Mouse (Mus musculus): ENCODE results near the gene Smim22. TPM values are rescaled to one million over a fixed set of nuclear protein-coding genes. Genes with fewer than 3 reads are reported as not detected.

Smim22 gene
- polyA plus RNA-seq, 1 experiment from 2014 or later = 23.6 TPM

GRCm38 (mm10) chr16:5013054-5013838, 6.2 kb downstream of the Smim22 start, which contains the start of gene Rogdi:
TSS of gene Rogdi (minus strand) at chr16:5013553.
- Histone ChIP-seq H3K4me3 (ENCODE audit: low read depth, low read length) (peak within 1 kb of the TSS; percentile 76), H3K9ac (replicated peaks) (peak within 1 kb of the TSS; percentile 70), H3K4me2 (ENCODE audit: low read depth, low read length) (peak within 1 kb of the TSS; percentile 95), H3K36me3 (replicated peaks; ENCODE audit: insufficient read depth, low read length) (peaks cover 46% of the 10 kb centered on the region), H3K4me1 (ENCODE audit: insufficient read depth) (peaks cover 36% of the 10 kb centered on the region), H3K9me3 (ENCODE audit: low read length) (no peaks in the 10 kb centered on the region), H3K27me3 (ENCODE audit: insufficient read depth, low read length) (no peaks in the 10 kb centered on the region), H3K27ac (ENCODE audit: low read depth) (peak within 1 kb of the TSS; percentile 84)
- ATAC-seq = peak; percentile 92
- under 1% methylated on average over 62 of the region's 63 CpGs for WGBS (ENCODE audit: insufficient replicate concordance)
- peak; percentile 97 for DNase-seq
- no peak for TF ChIP-seq EP300 (IDR thresholded peaks at IDR 0.05; ENCODE audit: low read depth)
- peak; percentile 40 for TF ChIP-seq CTCF (IDR thresholded peaks at IDR 0.05; ENCODE audit: low read depth)

- H3K4me3 ChIP-seq (ENCODE audit: low read depth, low read length) = no peak overlapping the region
- H3K9ac ChIP-seq (replicated peaks) = no peak overlapping the region
- no peaks in the 10 kb centered on the region for H3K27me3 ChIP-seq (ENCODE audit: insufficient read depth, low read length)
- ATAC-seq = no peak
- no peak overlapping the region for H3K4me2 ChIP-seq (ENCODE audit: low read depth, low read length)
- peaks cover 54% of the 10 kb centered on the region for H3K36me3 ChIP-seq (replicated peaks; ENCODE audit: insufficient read depth, low read length)
- no peak for DNase-seq
- peaks cover 32% of the 10 kb centered on the region for H3K4me1 ChIP-seq (ENCODE audit: insufficient read depth)
- H3K9me3 ChIP-seq (ENCODE audit: low read length) = no peaks in the 10 kb centered on the region
- WGBS (ENCODE audit: insufficient replicate concordance) = 86% methylated on average over 4 of the region's 4 CpGs
- TF ChIP-seq CTCF (IDR thresholded peaks at IDR 0.05; ENCODE audit: low read depth) (no peak), EP300 (IDR thresholded peaks at IDR 0.05; ENCODE audit: low read depth) (no peak)
- H3K27ac ChIP-seq (ENCODE audit: low read depth) = no peak overlapping the region
These were observed 7.5 kb downstream of the Smim22 start for GRCm38 (mm10) chr16:5014578-5014977.

- Histone ChIP-seq H3K4me2 (ENCODE audit: low read depth, low read length) (no peak overlapping the region), H3K36me3 (replicated peaks; ENCODE audit: insufficient read depth, low read length) (peaks cover 86% of the 10 kb centered on the region), H3K9ac (replicated peaks) (no peak overlapping the region), H3K9me3 (ENCODE audit: low read length) (no peaks in the 10 kb centered on the region), H3K4me3 (ENCODE audit: low read depth, low read length) (no peak overlapping the region), H3K4me1 (ENCODE audit: insufficient read depth) (no peaks in the 10 kb centered on the region), H3K27me3 (ENCODE audit: insufficient read depth, low read length) (no peaks in the 10 kb centered on the region), H3K27ac (ENCODE audit: low read depth) (peak overlapping the region; percentile 50; the same call in 1 of the 2 replicates)
- peak; percentile 94 for ATAC-seq
- TF ChIP-seq EP300 (IDR thresholded peaks at IDR 0.05; ENCODE audit: low read depth) (no peak), CTCF (IDR thresholded peaks at IDR 0.05; ENCODE audit: low read depth) (no peak)
- 86% methylated on average over 3 of the region's 3 CpGs for WGBS (ENCODE audit: insufficient replicate concordance)
- no peak for DNase-seq
These were observed 16.9 kb downstream of the Smim22 start for GRCm38 (mm10) chr16:5024021-5024420.

GRCm38 (mm10) chr16:5029847-5030246, 22.8 kb downstream of the Smim22 start:
- DNase-seq (peak; percentile 53), ATAC-seq (peak; percentile 91)
- Histone ChIP-seq H3K4me1 (ENCODE audit: insufficient read depth) (no peaks in the 10 kb centered on the region), H3K36me3 (replicated peaks; ENCODE audit: insufficient read depth, low read length) (peaks cover 88% of the 10 kb centered on the region), H3K9ac (replicated peaks) (no peak overlapping the region), H3K27ac (ENCODE audit: low read depth) (peak overlapping the region; percentile 48; the same call in 1 of the 2 replicates), H3K4me2 (ENCODE audit: low read depth, low read length) (no peak overlapping the region), H3K9me3 (ENCODE audit: low read length) (no peaks in the 10 kb centered on the region), H3K27me3 (ENCODE audit: insufficient read depth, low read length) (no peaks in the 10 kb centered on the region), H3K4me3 (ENCODE audit: low read depth, low read length) (no peak overlapping the region)
- WGBS (ENCODE audit: insufficient replicate concordance) = 27% methylated on average over 2 of the region's 2 CpGs
- TF ChIP-seq EP300 (IDR thresholded peaks at IDR 0.05; ENCODE audit: low read depth) (no peak), CTCF (IDR thresholded peaks at IDR 0.05; ENCODE audit: low read depth) (no peak)

- TF ChIP-seq CTCF (IDR thresholded peaks at IDR 0.05; ENCODE audit: low read depth) (no peak), EP300 (IDR thresholded peaks at IDR 0.05; ENCODE audit: low read depth) (no peak)
- H3K36me3 ChIP-seq (replicated peaks; ENCODE audit: insufficient read depth, low read length) = peaks cover 92% of the 10 kb centered on the region
- WGBS (ENCODE audit: insufficient replicate concordance) = 95% methylated on average over 3 of the region's 3 CpGs
- H3K27me3 ChIP-seq (ENCODE audit: insufficient read depth, low read length) = no peaks in the 10 kb centered on the region
- H3K4me2 ChIP-seq (ENCODE audit: low read depth, low read length) = no peak overlapping the region
- ATAC-seq = no peak
- H3K9ac ChIP-seq (replicated peaks) = no peak overlapping the region
- H3K4me3 ChIP-seq (ENCODE audit: low read depth, low read length) = no peak overlapping the region
- H3K4me1 ChIP-seq (ENCODE audit: insufficient read depth) = no peaks in the 10 kb centered on the region
- no peaks in the 10 kb centered on the region for H3K9me3 ChIP-seq (ENCODE audit: low read length)
- DNase-seq = no peak
- no peak overlapping the region for H3K27ac ChIP-seq (ENCODE audit: low read depth)
These were observed 28.5 kb downstream of the Smim22 start for GRCm38 (mm10) chr16:5035591-5035990.

GRCm38 (mm10) chr16:5036649-5037234, 29.7 kb downstream of the Smim22 start:
- no peaks in the 10 kb centered on the region for H3K9me3 ChIP-seq (ENCODE audit: low read length)
- WGBS (ENCODE audit: insufficient replicate concordance) = 82% methylated on average over 5 of the region's 5 CpGs
- H3K4me3 ChIP-seq (ENCODE audit: low read depth, low read length) = no peak overlapping the region
- no peaks in the 10 kb centered on the region for H3K4me1 ChIP-seq (ENCODE audit: insufficient read depth)
- H3K9ac ChIP-seq (replicated peaks) = no peak overlapping the region
- DNase-seq (no peak), ATAC-seq (no peak)
- no peak overlapping the region for H3K4me2 ChIP-seq (ENCODE audit: low read depth, low read length)
- H3K27me3 ChIP-seq (ENCODE audit: insufficient read depth, low read length) = no peaks in the 10 kb centered on the region
- TF ChIP-seq CTCF (IDR thresholded peaks at IDR 0.05; ENCODE audit: low read depth) (no peak), EP300 (IDR thresholded peaks at IDR 0.05; ENCODE audit: low read depth) (no peak)
- H3K27ac ChIP-seq (ENCODE audit: low read depth) = no peak overlapping the region
- H3K36me3 ChIP-seq (replicated peaks; ENCODE audit: insufficient read depth, low read length) = peaks cover 93% of the 10 kb centered on the region

All from liver, postnatal 0 days (tissue).